Mouse (Mus musculus): ENCODE results near the gene Cdkn2aipnl. TPM values are rescaled to one million over a fixed set of nuclear protein-coding genes. Genes with fewer than 3 reads are reported as not detected.

Cdkn2aipnl gene
- polyA plus RNA-seq, 1 experiment from 2014 or later, result 114 TPM

Other genes starting within 250 kb of the Cdkn2aipnl start
- gene Sec24a, start 204.0 kb upstream of the Cdkn2aipnl start, polyA plus RNA-seq (2016; fragmentation: Nextera tagmentation; extraction: Ambion mirVana), result 14.7 and 14.8 TPM in 2 replicates
- 115 and 117 TPM in 2 replicates for gene Sar1b, start 204.0 kb upstream of the Cdkn2aipnl start, polyA plus RNA-seq (2016; fragmentation: Nextera tagmentation; extraction: Ambion mirVana)
- gene Jade2, start 110.0 kb upstream of the Cdkn2aipnl start, polyA plus RNA-seq (2016; fragmentation: Nextera tagmentation; extraction: Ambion mirVana), result 0.49 and 0.65 TPM in 2 replicates
- gene Ube2b, start 33.1 kb downstream of the Cdkn2aipnl start, polyA plus RNA-seq (2016; fragmentation: Nextera tagmentation; extraction: Ambion mirVana), result 241 and 242 TPM in 2 replicates
- 16.1 and 16.2 TPM in 2 replicates for gene Cdkl3, start 36.6 kb downstream of the Cdkn2aipnl start, polyA plus RNA-seq (2016; fragmentation: Nextera tagmentation; extraction: Ambion mirVana)
- gene Ppp2ca, start 131.0 kb downstream of the Cdkn2aipnl start, polyA plus RNA-seq (2016; fragmentation: Nextera tagmentation; extraction: Ambion mirVana), result 121 and 125 TPM in 2 replicates
- gene Olfr1373, start 177.9 kb downstream of the Cdkn2aipnl start, polyA plus RNA-seq (2016; fragmentation: Nextera tagmentation; extraction: Ambion mirVana), result not detected in 2 replicates
- gene Olfr1371, start 246.3 kb downstream of the Cdkn2aipnl start, polyA plus RNA-seq (2016; fragmentation: Nextera tagmentation; extraction: Ambion mirVana), result not detected in 2 replicates

All from forebrain, embryonic 12.5 days (tissue).